Mouse (Mus musculus) spleen, postnatal 36 days (tissue): ENCODE data around the gene 5530401A14Rik.

ENCODE experiments used
- DNase-seq, 2 experiments: peaks; one replicate each; pipeline ENCODE4 v3.0.0; 2022; ENCODE audit warnings: low spot score in 2 of 2, mixed read lengths in 1 of 2

5530401A14Rik gene

DNA sequence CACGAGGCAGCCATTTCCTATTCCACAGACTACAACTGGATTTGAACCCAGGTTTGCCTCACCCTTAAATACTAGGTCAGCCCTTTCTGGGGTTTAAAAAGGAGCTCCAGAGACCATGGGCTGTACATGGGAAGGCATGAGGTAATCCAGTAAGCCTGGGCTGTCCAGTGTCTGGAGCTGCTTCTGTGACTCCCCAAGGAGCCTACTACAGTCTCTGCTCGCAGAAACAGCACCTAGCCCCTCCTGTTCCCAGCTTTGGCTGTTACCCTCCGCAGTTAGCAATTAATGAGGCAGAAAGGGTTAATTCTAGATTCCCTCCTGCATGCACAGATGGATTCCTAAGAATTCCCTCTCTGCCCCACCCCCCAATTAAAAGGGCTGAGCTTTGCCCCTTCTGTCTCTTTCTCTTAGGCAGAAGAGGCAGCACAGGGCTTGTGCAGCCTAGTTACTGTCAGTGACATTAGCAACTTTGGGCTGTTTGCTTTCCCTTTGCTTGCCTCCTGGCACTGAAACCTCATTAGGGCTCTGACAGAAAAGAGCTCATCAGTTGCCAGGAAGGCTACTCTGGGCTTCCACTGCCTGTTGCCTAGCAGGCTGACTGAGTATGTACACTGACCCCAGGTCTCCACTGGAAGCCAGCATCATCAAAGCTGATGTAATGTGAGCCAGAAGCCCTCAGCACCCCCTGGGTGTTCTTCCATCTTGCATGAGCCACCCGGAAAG lies at the start of gene 5530401A14Rik:
Gene 5530401A14Rik, plus strand, starts transcription at position 424 of the 723 bp plus-strand sequence.
- no peak for DNase-seq

GRCm38 (mm10) chr11:81814816-81815215 lies 45.7 kb upstream of the 5530401A14Rik start:
- no peak for DNase-seq

GRCm38 (mm10) chr11:81816531-81816930 lies 43.9 kb upstream of the 5530401A14Rik start:
- no peak for DNase-seq

DNA sequence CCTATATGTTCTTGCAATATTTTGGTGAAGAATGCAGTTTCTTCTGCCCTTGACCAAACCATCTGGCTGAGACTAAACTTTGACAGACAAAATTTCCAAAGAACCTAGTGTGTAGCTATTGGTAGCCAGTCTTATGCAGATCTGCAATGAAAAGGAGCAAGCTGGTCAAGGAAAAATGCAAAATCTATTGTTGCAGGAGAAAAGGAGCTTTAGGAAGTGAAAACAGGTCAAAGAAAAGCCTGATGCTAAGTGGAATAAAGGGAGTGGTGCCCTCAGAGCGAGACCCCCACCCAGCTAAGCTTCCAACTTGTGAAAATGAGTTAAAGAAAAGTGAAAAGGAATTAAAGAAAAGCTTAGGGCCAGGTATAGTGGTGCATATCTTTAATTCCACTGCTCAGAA lies 28.1 kb upstream of the 5530401A14Rik start:
- DNase-seq, result no peak

DNA sequence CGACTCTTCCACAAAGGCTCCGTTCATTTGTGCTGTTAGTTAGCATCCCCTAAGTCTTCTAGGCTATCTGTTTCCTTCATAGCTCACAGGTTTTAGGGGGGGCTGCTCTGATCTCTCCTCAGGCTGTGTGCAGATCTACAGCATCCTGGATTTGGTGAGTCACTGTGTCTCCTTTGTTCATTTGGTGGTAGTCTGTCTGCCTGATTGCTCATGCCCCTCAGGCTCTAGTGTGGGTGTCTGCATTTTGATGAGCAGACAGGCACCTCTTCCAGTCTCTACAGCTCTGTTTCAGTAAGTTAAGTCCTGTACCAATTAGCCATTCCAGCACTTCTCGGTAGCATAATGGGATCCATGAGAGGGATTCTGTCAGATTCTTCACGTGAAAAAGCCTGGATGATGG lies 22.0 kb upstream of the 5530401A14Rik start:
- no peak for DNase-seq

DNA sequence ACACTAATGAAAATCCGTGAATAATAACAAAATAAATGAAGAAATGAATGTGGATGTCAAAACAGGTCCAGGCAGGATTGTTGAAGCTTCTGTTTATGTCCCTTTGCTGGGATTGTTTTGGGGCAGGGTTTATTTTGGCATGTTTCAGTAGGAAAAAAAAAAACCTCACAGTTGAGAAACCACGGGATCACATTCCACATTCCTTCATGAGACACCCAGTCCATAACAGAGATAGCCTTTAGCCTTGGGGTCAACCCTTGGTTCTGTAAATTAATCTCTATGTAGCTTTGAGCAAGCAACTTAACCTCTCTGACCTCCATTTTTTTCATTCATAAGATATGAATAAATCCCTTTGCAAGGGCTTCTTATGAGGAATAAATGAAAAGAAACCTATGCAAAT lies 19.5 kb upstream of the 5530401A14Rik start:
- DNase-seq, result no peak

DNA sequence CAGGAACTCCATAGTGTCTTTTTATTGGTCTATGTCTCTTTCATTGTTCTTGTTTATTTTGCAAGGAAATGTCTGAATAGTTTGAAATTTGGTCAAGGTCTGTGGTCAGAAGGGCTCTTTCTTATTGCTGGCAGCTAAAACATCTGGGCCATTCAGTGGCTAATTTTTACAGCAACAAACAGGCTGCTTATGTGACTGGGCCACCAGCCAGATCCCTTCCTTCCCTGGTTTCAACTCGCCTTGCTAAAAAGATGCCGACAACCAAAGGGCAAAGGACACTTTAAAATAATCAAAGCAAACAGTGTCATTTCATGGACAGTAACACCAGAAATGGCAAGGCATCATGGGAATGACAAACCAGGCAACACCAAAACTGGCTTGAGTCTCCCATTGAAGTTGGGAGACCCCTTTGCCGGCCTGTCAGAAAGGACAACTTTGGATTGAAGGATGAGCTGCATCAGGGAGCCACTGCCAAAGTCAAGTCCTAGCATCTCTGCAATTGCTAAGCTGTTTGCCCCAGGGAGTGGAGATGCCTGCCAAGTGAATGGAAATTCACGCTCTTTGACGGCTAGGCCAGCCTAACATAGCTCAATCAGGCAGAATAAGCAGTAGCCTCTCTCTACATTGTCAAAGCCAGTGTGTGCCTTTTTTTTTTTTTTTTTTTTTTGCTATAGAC lies 15.3 kb upstream of the 5530401A14Rik start:
- no peak for DNase-seq

DNA sequence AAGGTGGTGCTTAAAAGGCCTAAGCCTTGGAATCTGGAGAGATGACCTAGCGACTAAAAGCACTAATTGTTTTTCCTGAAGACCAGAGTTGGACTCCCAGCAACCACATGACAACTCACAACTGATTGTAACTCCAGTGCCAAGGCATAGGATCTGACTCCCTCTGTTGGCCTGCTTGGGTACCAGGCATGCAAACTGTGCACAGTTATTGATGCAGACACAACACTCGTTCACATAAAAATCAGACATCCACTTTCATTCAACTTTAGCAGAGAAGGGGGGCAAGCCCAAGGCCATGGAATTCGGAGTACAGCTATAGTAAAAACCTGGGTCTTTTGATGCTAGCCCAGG lies 14.8 kb upstream of the 5530401A14Rik start:
- no peak for DNase-seq

- DNase-seq, result peak in 1 of 2 experiments; percentile 6
Observed at GRCm38 (mm10) chr11:81847773-81848490, 12.5 kb upstream of the 5530401A14Rik start.

DNA sequence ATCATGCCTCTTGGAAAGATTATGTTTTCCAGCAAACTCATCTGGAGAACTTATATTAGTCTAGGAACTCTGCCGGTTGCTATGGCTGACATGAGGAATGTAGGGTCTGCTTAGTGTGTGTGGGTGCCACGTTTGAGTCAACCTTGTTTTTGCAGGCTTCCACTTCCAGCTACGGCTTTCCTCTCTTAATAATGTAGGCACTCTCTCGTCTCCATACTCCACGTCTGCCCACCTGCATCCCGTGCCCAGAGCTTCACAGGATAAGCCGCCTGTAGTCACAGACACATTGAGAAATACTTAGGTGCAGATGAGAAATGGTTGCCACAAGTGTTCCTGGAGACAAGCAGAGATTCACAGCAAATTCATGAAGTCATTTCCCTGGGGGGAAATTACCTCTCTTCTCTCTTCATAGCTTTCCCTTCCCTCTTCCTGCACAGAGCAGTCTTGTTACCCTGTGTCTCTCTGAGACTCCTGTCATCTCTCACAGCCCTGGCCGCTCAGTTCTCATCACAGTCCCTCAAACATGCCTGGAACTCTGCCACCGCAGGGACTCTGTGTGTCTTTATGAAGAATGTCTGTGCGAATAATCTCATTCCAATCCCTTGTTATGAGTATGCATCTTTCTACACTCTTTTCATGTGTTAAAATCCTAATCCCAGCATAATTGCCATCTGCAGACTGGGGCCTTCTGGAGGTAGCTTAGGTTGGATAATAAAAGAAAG lies 5.3 kb downstream of the 5530401A14Rik start:
- DNase-seq, result no peak

DNA sequence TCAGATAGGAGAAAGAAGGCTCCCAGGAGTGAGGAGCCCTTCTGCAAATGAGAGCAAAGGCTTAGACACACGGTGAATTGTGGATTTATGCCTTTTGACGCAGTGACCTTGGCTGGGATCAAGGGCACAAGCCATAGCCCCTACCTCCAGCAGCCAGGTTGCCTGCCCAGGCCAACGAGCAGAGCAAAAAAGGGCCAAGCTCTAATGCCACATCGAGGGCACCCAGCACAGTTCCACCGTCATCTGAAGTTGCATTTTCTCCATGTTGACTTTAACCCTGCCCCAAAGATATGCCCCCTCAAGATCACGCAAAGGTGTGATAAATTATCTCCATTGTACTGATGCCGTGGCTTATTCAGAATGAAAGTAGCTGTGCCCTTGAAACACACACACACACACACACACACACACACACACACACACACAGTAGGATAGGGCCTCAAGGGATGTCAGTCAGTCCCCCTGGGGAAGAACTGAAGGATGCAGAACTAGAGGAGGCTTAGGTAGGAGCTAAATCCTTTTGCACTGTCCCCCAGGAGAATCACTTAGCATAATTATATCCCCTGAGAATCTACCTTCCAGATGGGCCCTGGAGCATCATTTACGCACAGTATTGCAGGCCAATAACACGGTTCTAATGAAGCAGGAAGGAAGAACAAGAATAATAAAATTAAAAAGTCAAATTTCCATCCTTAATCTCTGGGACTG lies 11.2 kb downstream of the 5530401A14Rik start:
- no peak for DNase-seq

DNA sequence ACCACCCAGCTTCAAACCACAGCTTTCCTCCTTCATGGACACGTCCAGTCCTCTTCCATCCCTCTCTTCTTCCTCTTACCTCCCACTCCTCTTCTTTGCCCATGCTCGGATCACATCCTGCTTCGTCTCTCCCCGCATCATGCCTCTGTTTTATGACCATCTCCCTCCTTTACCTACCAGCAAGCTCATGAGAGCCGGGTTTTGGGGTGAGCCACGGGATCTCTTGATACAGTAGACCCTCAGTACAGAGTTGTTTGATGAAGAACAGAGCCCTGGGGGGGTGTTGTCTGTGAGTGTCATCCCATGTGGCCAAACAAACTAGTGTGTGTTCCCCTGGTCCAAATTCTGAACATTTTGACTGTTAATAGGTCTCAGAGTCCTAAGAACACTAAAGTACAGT lies 36.0 kb downstream of the 5530401A14Rik start:
- no peak for DNase-seq

GRCm38 (mm10) chr11:81897547-81898354 lies 37.3 kb downstream of the 5530401A14Rik start:
- no peak for DNase-seq

- peak; percentile 22 to 38 for DNase-seq
Observed at GRCm38 (mm10) chr11:81902318-81902717, 41.8 kb downstream of the 5530401A14Rik start.

DNA sequence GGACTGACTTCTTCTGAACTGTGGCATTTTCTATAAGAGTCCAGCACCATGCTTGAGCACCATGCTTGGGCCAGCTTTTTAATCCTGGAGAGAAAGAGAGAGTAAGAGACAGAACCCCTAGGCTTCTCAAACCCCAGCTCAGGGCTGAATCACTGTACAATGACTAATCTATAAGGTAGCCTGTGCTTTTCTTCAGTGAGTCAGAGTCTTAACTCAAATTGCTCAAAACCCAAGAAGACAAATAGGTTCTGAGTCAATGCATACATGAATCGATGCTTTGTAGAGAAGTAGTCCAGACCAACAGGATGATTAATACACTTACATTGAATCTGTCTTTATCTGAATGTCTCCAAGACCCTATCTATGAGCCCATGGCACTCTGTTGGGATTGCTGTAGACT lies 48.3 kb downstream of the 5530401A14Rik start:
- no peak for DNase-seq

DNA sequence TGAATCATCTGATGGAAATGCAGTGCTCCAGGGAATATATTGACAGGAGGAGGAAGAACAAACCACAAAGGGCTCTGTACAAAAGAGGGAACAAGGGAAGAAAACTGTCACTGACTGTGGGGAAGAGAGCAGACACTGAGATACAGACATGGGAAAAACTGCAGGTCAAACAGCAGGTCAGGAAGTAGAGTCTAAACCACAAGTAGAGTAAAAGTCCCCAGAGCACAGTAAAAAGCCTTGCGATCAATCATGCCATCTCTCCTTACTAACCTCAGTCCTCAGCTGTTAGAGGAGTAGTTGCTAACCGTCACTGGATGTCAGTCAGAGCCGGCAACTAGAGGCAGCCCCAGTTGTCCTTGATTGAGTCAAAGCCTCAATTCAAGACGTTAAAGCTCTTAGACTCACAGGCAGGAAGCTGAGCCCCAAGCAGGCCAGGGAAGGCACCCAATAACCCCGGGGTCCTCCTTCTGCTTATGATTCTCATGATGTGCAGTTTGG lies 49.0 kb downstream of the 5530401A14Rik start:
- DNase-seq, result peak in 1 of 2 experiments; percentile 5

- DNase-seq, result peak; percentile 1 to 16
Observed at GRCm38 (mm10) chr11:81913071-81913470, 52.6 kb downstream of the 5530401A14Rik start.

GRCm38 (mm10) chr11:81915501-81915900 lies 55.0 kb downstream of the 5530401A14Rik start:
- no peak for DNase-seq

- no peak for DNase-seq
Observed at GRCm38 (mm10) chr11:81923096-81923495, 62.6 kb downstream of the 5530401A14Rik start.

- DNase-seq, result no peak
Observed at GRCm38 (mm10) chr11:81923626-81924025, 63.2 kb downstream of the 5530401A14Rik start.
